Mouse (Mus musculus) left cerebral cortex, postnatal 4 days (tissue): ENCODE measurements around the gene Ift57. TPM values are rescaled to one million over a fixed set of nuclear protein-coding genes. Genes with fewer than 3 reads are reported as not detected.

Experiments used
- DNase-seq: peaks from one replicate; pipeline ENCODE4 v3.0.0-alpha.2; 2022
- intact Hi-C: fragments of 180-260 bp; cut with DNase I; formaldehyde crosslinking; loops from one replicate; pipeline ENCODE4 v1.15.1; 2025
- total RNA-seq, 2 experiments: library from RNA; stranded (reverse); gene quantifications; 2 replicates each; pipeline ENCODE4 v1.2.3; 2021

Gene Ift57
- 10 to 100 TPM; 44.2 to 50.7 TPM for total RNA-seq

DNA sequence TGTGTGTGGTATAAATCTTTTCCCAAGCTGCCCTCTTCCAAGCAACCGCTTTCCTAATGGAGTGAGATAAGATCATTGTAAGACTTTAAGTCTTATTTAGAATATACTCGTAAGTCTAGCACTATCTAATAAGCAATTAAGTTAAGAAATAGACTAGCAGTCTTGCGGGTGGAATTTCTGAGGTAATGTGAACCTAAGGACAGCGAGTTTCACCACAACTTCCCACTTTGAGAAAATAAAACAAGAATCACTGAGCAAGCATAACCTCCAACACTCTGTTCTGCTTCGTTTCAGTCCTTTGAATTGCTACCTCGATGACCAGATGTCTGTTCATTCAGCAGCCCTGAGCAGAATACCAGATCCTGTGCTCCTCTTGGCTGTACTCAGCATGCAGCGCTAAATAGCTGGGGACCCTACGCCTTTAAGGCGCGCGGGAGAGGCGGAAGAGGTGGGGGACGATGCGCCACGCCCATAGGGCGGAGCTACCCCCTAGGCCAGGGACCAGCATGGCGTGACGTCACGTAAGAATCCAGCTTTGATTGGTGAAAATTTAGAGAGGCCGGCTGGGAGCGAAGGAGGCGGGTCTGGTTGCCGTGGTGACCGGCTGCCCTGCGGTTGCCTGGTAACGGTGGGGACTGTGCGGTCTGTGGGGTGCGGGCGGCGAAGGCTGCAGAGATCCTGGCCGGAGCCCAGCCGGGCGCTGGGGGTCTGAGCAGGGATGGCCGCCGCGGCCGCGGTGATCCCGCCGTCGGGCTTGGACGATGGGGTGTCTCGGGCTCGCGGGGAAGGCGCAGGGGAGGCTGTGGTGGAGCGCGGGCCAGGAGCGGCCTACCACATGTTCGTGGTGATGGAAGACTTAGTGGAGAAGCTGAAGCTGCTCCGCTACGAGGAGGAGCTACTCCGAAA lies at the start of gene Ift57:
Gene Ift57 (plus strand): TSS at position 614 of the 906 bp plus-strand sequence.
- intact Hi-C loops: no loop called here
- peak; percentile 98 for DNase-seq

- intact Hi-C loops: no loop called here
- no peak for DNase-seq
Observed at GRCm38 (mm10) chr16:49657182-49657581, 41.9 kb upstream of the Ift57 start.

GRCm38 (mm10) chr16:49658029-49658428 lies 41.0 kb upstream of the Ift57 start:
- intact Hi-C loops: no loop called here
- no peak for DNase-seq

GRCm38 (mm10) chr16:49659131-49659530 lies 39.9 kb upstream of the Ift57 start:
- intact Hi-C loops: no loop called here
- no peak for DNase-seq

- no peak for DNase-seq
- intact Hi-C loops: no loop called here
Observed at GRCm38 (mm10) chr16:49660111-49660510, 38.9 kb upstream of the Ift57 start.

GRCm38 (mm10) chr16:49662201-49662600 lies 36.8 kb upstream of the Ift57 start:
- intact Hi-C loops: no loop called here
- DNase-seq: no peak

DNA sequence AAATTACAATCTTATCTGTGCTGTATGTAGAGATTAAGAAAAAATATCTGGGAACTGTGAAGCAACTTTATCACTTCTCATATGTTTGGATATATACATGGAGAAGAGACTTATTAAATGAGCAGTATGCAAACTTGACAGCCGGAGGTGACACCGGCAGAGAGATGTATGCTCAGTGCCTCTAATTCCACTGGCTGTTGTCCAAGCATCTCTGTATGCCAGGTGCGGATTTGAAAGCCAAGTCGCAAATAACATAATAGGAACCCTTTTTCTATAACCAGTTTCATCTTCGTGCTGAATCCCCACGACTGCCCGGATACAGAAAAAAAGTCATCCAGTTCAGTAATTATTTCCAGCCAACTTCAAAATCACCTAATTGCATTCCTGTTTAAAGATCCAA lies 34.4 kb upstream of the Ift57 start:
- intact Hi-C loops: no loop called here
- peak; percentile 29 for DNase-seq

- peak; percentile 25 for DNase-seq
- intact Hi-C loops: no loop called here
Observed at GRCm38 (mm10) chr16:49679666-49680065, 19.4 kb upstream of the Ift57 start.

DNA sequence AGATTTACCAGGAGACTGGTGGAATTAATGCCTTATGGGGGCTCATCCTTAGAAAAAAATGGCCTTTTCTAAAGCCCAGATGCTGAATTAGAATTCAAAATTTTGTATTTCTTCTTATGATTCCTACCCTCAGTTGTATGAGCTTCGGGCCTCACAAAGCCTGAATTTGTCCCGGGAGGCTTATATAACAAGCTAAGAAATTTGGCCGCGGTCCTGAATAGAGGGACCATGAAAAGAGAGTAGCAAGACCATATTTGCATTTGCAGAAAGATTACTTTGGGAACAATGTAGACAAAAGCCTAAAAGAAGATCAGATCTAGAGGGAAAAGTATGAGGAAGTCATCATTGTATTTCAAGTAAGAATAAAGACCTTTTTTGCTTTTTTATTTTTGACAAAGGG lies 14.1 kb upstream of the Ift57 start:
- intact Hi-C loops: no loop called here
- DNase-seq: no peak

- DNase-seq: no peak
- intact Hi-C loops: no loop called here
Observed at GRCm38 (mm10) chr16:49699821-49700220, 788 bp downstream of the Ift57 start.

DNA sequence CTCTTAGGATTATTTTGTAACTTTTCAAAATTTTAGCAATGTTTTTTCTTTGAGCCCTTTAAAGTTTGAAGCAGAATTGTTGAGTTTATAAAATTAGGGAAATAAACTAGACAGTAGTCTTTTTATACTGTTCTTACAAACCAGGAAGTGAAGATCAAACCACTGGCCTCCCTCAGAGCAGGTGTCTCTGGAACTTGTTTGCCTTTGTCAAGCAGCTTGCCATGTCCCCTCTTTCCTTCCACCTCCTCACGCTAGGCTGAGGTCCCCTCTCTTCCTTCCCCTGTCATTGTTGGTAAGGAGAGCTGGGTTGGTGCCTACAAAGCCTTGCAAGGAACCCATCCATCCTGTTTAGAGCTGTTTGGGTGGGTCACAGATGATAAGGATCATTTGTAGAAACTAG lies 9.0 kb downstream of the Ift57 start:
- intact Hi-C loops: no loop called here
- DNase-seq: no peak

- DNase-seq: no peak
- intact Hi-C loops: no loop called here
Observed at GRCm38 (mm10) chr16:49710188-49710587, 11.2 kb downstream of the Ift57 start.

- intact Hi-C loops: no loop called here
- DNase-seq: no peak
Observed at GRCm38 (mm10) chr16:49713302-49713701, 14.3 kb downstream of the Ift57 start.

DNA sequence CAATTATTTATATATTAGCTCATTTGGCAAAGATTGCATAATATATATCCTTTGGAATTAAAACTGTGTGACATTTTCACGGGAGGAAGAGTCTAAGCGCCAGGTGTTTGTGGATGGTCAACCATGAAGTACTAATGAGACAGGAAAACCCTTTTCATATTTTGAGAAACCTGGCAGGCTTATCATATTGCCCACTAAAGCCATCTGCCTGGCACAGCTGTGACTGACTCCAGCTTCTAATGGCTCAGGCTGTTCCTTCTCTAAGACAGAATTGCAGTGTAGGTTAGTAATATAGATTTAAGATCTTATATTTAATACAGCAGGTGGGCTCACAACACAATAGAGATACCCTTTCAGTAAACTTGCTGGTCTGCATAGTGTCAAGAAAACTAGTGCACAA lies 21.6 kb downstream of the Ift57 start:
- intact Hi-C loops: no loop called here

GRCm38 (mm10) chr16:49721678-49722077 lies 22.6 kb downstream of the Ift57 start:
- DNase-seq: peak; percentile 90

More for the DNA sequence above, 21.6 kb downstream of the Ift57 start:
- peak; percentile 52 for DNase-seq

GRCm38 (mm10) chr16:49723222-49723621 lies 24.2 kb downstream of the Ift57 start:
- no peak for DNase-seq
- intact Hi-C loops: no loop called here

More at GRCm38 (mm10) chr16:49721678-49722077, 22.6 kb downstream of the Ift57 start:
- intact Hi-C loops: no loop called here

DNA sequence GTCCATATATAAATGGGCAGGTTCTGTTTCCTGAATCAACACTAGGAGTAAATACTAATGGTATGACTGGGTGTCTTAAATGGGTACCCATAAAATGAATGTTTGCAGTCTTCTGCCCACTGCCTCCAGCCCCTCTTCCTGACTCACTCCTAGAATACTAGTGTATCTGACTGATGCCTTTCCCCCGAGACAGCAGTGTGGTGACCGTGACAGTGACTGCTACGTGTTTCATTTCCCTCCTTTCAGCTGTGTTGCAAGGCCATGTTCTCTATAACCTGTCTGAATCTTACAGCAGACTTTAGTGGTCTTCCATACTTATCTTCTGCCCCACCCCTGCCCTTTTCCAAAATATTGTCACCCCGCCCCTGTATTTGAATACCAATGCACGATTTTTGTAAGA lies 25.2 kb downstream of the Ift57 start:
- DNase-seq: no peak
- intact Hi-C loops: no loop called here

DNA sequence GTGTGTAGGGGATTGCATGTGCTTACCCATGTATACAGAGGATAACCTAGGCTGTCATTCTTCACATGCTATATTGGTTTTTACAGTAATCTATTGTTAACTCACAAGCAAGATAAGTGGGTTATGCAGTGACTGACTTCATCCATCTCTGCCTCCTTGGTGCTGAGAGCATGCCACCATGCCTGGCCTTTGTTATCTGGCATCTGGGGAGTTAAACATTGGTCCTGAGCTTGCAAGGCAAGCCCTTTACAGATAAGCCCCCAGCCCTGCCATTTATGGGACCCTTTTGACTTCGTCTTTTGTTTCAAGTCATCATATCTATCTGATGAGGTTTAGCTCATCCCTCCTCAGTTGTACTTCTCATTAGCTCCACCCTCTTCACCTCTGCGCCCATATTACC lies 25.9 kb downstream of the Ift57 start:
- DNase-seq: no peak
- intact Hi-C loops: no loop called here

- intact Hi-C loops: no loop called here
- DNase-seq: no peak
Observed at GRCm38 (mm10) chr16:49725446-49725845, 26.4 kb downstream of the Ift57 start.

DNA sequence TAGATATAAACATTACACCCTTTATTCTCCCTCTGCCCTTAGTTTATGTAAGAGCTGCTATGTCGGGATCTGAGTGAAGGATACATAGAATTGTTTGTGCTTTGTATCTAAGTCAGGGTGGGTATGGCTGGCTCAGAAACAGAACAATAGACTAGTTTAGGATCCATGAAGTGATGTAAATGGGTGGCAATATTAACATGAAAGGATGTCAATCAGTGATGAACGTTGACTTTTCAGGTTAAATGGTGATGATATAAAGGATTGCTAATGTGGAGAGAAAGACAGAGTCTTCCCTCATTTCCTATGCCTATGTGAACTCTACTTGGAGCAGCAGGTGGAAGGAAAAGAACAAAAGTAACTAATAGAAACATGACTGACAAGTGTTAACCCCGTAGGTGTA lies 27.2 kb downstream of the Ift57 start:
- intact Hi-C loops: no loop called here
- no peak for DNase-seq

DNA sequence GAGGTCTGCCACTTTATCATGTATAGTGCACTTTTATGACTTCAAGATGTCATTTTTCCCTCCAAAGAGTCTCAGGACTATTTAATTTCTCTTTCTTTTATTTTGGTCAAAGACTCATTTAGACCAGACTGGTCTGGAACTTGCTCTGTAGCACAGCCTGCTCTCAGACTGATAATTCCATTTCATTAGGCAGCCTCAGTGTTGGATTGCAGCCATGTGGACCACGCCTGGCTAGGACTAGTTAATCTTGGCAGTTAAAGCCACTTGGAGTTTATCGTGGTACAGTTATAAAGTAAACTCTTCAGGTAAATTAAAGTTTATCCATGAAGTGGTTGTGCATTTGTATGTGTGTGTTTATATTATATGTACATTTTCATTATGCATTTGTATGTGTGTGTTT lies 27.7 kb downstream of the Ift57 start:
- no peak for DNase-seq
- intact Hi-C loops: no loop called here

DNA sequence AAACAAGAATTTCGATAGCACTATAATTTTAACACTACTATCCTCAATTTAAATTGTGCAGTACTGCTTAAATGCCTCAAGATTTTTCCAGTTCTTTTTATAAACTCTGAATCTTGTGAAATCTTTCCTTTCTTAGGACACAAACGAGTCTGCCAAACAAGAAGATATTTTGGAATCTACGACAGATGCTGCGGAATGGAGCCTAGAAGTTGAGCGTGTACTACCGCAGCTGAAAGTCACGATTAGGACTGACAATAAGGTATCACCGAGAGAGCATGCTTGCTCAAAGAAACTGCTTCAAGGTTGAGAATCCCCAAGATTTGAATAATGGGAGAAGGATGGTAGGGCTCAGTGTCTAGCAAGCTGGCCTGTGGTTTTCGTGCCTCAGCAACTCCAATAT lies 37.5 kb downstream of the Ift57 start:
- DNase-seq: no peak
- intact Hi-C loops: no loop called here

DNA sequence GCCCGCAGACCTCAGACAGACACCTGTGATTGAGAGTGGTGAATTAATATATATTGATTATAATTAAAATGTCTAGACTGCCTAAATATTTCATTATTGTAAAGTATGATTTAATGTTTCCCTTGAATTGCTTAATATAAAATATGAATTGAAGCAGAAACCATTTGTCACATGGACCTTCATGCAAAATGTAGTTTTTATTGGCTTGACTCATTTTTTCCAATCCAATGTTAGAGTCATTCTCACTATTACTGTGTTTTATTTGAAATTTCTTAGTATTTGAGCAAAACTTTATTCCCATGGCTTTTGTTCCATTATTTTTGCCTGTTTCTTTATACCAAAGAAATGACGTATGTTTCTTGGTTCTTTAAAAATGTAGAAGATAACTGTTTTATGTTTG lies 48.3 kb downstream of the Ift57 start:
- DNase-seq: no peak
- intact Hi-C loops: no loop called here
